Comparison of ENCODE assay signal across 8 mouse cellular contexts in the genomic region with DNA sequence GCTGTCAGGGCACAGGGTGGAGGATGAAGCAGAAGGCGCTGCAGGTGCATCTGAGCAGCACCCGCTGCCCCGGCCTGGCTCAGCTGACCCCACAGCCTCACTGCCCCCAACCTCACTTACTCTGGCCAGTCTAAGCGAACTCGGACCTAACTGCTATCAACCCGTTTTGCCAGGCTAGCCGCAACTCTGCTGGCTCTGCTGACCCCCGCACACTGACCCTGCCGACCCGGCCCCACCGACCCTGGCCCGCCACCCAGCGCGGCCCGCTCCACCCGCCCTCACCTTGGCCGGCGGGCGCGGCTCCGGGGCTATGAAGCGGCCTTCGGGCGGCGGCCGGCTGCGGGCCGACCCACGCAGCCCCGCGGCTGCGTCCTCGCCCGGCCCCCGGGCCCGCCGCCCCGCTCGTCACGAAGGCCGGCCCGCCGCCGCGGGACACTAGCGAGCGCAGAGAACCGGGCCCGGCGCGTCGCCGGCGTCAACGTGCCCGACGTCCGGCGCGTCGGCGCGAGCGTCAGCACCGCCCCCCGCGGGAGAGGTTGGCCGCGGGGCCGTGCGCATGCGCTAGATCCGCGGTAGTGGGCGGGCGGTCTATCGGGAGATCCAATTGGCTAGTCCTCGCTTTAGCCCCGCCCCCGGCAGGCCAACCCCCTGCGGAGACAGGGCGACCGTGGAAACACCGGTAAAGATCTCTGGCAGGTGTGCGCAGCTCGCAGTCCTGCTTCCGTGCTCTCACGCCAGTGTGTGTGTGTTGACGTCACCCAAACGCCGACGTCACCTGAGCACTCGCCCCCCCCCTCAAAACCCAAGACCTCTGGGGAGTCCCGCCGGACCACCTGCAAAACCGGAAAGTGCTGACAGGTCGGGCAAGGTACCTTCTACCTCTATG. TPM values are rescaled to one million over a fixed set of nuclear protein-coding genes. Genes with fewer than 3 reads are reported as not detected.
DNase-seq lines count a peak whose midpoint lies in the region; ATAC-seq lines count a peak whose summit lies in the region.

Gene Ppfia1 (minus strand): TSS at position 493 of the 886 bp plus-strand sequence.

- peaks cover 25% of the 10 kb centered on the region for H3K4me1 ChIP-seq in hindbrain, embryonic 16.5 days (ENCODE audit: control insufficient read depth, insufficient read depth, low read depth, low read length)

- DNase-seq in WW6 (ENCODE audit: low read depth, low spot score), result peak; percentile 86
- DNase-seq in cerebellum, postnatal 4 days (ENCODE audit: low spot score in 2 of 2), result peak; percentile 98 to 100
- DNase-seq in gastrocnemius, adult 18-20 months (ENCODE audit: low spot score), result peak; percentile 97
- peak; percentile 98 to 99 for DNase-seq in left cerebral cortex, adult 18-20 months (ENCODE audit: low spot score in 2 of 2)
- DNase-seq in right cerebral cortex, adult 18-20 months, result peak; percentile 98
- DNase-seq in urinary bladder, postnatal 10 days (ENCODE audit: low spot score), result peak; percentile 93

- peak within 1 kb of the TSS; percentile 92 for H3K4me3 ChIP-seq in hindbrain, embryonic 16.5 days (ENCODE audit: low read length)
- H3K4me3 ChIP-seq in macrophage (ENCODE audit: inconsistent target), result peak within 1 kb of the TSS; percentile 72

- peak within 1 kb of the TSS; percentile 99 for H3K9ac ChIP-seq in hindbrain, embryonic 16.5 days (ENCODE audit: low read depth, low read length)

- no peaks in the 10 kb centered on the region for H3K27me3 ChIP-seq in hindbrain, embryonic 16.5 days (replicated peaks; ENCODE audit: control insufficient read depth, insufficient read depth, low read length)

- under 1% methylated on average over 97 of the region's 97 CpGs for WGBS in hindbrain, embryonic 16.5 days
- under 1% methylated on average over 94 of the region's 97 CpGs for WGBS in macrophage (ENCODE audit: missing documents)

- no peaks in the 10 kb centered on the region for H3K9me3 ChIP-seq in hindbrain, embryonic 16.5 days (ENCODE audit: control insufficient read depth, low read length)

- peak within 1 kb of the TSS; percentile 79 for H3K27ac ChIP-seq in hindbrain, embryonic 16.5 days (ENCODE audit: low read depth, low read length)
- H3K27ac ChIP-seq in macrophage, result no peak within 1 kb of the TSS

- H3K4me2 ChIP-seq in hindbrain, embryonic 16.5 days (ENCODE audit: low read length), result peak within 1 kb of the TSS; percentile 82

- H3K36me3 ChIP-seq in hindbrain, embryonic 16.5 days (ENCODE audit: control insufficient read depth, insufficient read depth, low read length), result 0 out of 2 replicates have a peak, but pooled peaks cover 4% of the 10 kb centered on the region
- H3K36me3 ChIP-seq in macrophage (ENCODE audit: inconsistent target), result peaks cover 28% of the 10 kb centered on the region; the same call in 1 of the 2 replicates

- H3K79me2 ChIP-seq in macrophage (ENCODE audit: inconsistent target), result peaks cover 48% of the 10 kb centered on the region

- ATAC-seq in hindbrain, embryonic 16.5 days, result peak; percentile 97

RNA-seq across cellular contexts. Expression of gene Ppfia1, which starts in this region (rescaled TPM):
- total RNA-seq in gastrocnemius, adult 18-20 months (2021), result 10 to 100 TPM; 24.7 to 25.8 TPM
- polyA plus RNA-seq in hindbrain, embryonic 16.5 days (2015; fragmentation: Nextera tagmentation; extraction: Ambion mirVana), result 12.8 and 23.9 TPM in 2 replicates
- 10 to 100 TPM; 28.9 to 37.6 TPM for total RNA-seq in left cerebral cortex, adult 18-20 months (2021)
- 100 to 1,000 TPM in 23 of 26 experiments, 10 to 100 TPM in 3; 66.4 to 361 (median 134) TPM for total RNA-seq in macrophage (2018; cell fraction: chromatin; rRNA removed)
- total RNA-seq in macrophage (2018; cell fraction: cytosol; rRNA removed), result 10 to 100 TPM; 25.0 to 43.0 (median 36.0) TPM
- 100 to 1,000 TPM in 7 of 26 experiments, 10 to 100 TPM in 19; 54.8 to 230 (median 75.7) TPM for total RNA-seq in macrophage (2018; cell fraction: nucleus; rRNA removed)
- polyA plus RNA-seq in macrophage (2018), result 25.9 to 74.0 TPM (median 35.3 TPM) in 3 replicates
